Mouse (Mus musculus): Measurements from ENCODE around the gene Olfr389.

Olfr389 gene

GRCm38 (mm10) chr11:73780613-73781012 is at the start of gene Olfr389:
Gene Olfr389 (minus strand): TSS chr11:73780713.
- no peak for DNase-seq

- no peak for DNase-seq
Measured at GRCm38 (mm10) chr11:73816949-73817348, 36.4 kb upstream of the Olfr389 start, which contains the start of gene Olfr392. Gene Olfr392 (minus strand): TSS chr11:73817049.

GRCm38 (mm10) chr11:73802952-73803351 is 22.4 kb upstream of the Olfr389 start, which contains the start of gene Olfr391-ps:
Gene Olfr391-ps (minus strand): TSS chr11:73803052.
- no peak for DNase-seq

GRCm38 (mm10) chr11:73782664-73783063 is 2.2 kb upstream of the Olfr389 start, which contains the start of gene Olfr390:
Gene Olfr390 (plus strand): TSS chr11:73782964.
- DNase-seq: no peak

GRCm38 (mm10) chr11:73759115-73759514 is 21.4 kb downstream of the Olfr389 start:
- no peak for DNase-seq
